Mouse (Mus musculus): Measurements from ENCODE around the gene Acss2. TPM values are rescaled to one million over a fixed set of nuclear protein-coding genes. Genes with fewer than 3 reads are reported as not detected.
A peak's percentile ranks its signal among the peaks of the same experiment; 100 is the strongest.

The Acss2 gene
- total RNA-seq (2022), result 10 to 100 TPM; 30.9 to 37.7 (median 35.5) TPM

- DNase-seq (ENCODE audit: low spot score), result peak; percentile 99
These were observed at the start of gene Acss2, which contains the start of gene Ggt7 for GRCm38 (mm10) chr2:155517455-155518423. TSS of gene Acss2 (plus strand) at chr2:155517948. TSS of gene Ggt7 (minus strand) at chr2:155518237.

GRCm38 (mm10) chr2:155472671-155473569 lies 44.8 kb upstream of the Acss2 start:
- DNase-seq (ENCODE audit: low spot score), result peak; percentile 50

- DNase-seq (ENCODE audit: low spot score), result peak; percentile 11
These were observed 44.1 kb upstream of the Acss2 start, which contains the start of gene Ncoa6 for GRCm38 (mm10) chr2:155473570-155474088. TSS of gene Ncoa6 (minus strand) at chr2:155473894.

GRCm38 (mm10) chr2:155482021-155482420 lies 35.7 kb upstream of the Acss2 start:
- DNase-seq (ENCODE audit: low spot score), result peak; percentile 36

GRCm38 (mm10) chr2:155490998-155491397 lies 26.8 kb upstream of the Acss2 start:
- no peak for DNase-seq (ENCODE audit: low spot score)

- DNase-seq (ENCODE audit: low spot score), result no peak
These were observed 15.2 kb upstream of the Acss2 start for GRCm38 (mm10) chr2:155502596-155502995.

GRCm38 (mm10) chr2:155504440-155505355 lies 13.1 kb upstream of the Acss2 start:
- DNase-seq (ENCODE audit: low spot score), result no peak

GRCm38 (mm10) chr2:155505811-155506210 lies 11.9 kb upstream of the Acss2 start:
- DNase-seq (ENCODE audit: low spot score), result no peak

- DNase-seq (ENCODE audit: low spot score), result no peak
These were observed 9.9 kb upstream of the Acss2 start for GRCm38 (mm10) chr2:155507721-155508470.

GRCm38 (mm10) chr2:155512479-155512878 lies 5.3 kb upstream of the Acss2 start:
- DNase-seq (ENCODE audit: low spot score), result peak; percentile 24

- no peak for DNase-seq (ENCODE audit: low spot score)
These were observed 4.2 kb upstream of the Acss2 start for GRCm38 (mm10) chr2:155513543-155513942.

- DNase-seq (ENCODE audit: low spot score), result peak; percentile 42
These were observed 3.1 kb upstream of the Acss2 start for GRCm38 (mm10) chr2:155514666-155515065.

- DNase-seq (ENCODE audit: low spot score), result peak; percentile 77
These were observed 1.8 kb upstream of the Acss2 start for GRCm38 (mm10) chr2:155515941-155516340.

GRCm38 (mm10) chr2:155518531-155519270 lies 953 bp downstream of the Acss2 start:
- no peak for DNase-seq (ENCODE audit: low spot score)

- DNase-seq (ENCODE audit: low spot score), result no peak
These were observed 6.0 kb downstream of the Acss2 start for GRCm38 (mm10) chr2:155523706-155524105.

GRCm38 (mm10) chr2:155524378-155524777 lies 6.6 kb downstream of the Acss2 start:
- DNase-seq (ENCODE audit: low spot score), result no peak

- no peak for DNase-seq (ENCODE audit: low spot score)
These were observed 9.6 kb downstream of the Acss2 start for GRCm38 (mm10) chr2:155527367-155527766.

- no peak for DNase-seq (ENCODE audit: low spot score)
These were observed 18.5 kb downstream of the Acss2 start for GRCm38 (mm10) chr2:155536292-155536691.
